In the genomic region with DNA sequence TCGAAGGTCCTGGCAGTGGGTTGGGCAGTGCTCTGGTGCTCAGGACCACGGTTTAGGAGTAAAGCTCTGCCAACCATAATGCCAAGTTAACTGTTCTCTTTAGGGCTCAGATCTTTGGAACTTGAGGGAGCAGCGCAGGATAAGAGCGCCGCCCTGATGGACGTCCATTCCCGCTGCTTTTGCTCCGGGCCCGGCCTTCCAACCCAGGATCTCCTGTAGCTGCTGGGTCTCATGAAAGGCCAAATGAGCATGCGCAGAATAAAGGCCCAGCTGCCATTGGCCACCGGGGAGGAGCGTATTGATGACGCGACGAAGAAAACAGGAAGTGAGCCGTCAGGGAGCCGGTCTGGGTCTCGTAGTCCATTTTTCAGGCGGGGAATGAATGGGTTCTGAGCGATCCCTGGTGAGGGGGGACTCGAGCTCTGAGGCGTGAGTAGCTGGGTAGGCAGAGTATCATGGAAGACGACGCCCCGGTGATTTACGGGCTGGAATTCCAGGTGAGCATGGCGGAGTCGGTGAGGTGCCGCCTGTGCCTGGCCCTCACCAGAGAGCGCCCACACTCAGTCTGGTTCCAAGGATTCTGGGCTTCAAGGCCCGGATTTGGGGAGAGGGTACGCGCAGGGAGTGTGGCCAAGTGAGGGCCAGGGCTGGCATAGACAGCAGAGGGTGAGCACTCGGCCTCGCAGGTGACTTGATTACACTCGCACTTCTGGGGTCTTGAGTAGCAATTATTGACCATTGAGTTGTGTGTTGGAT, we compare ENCODE assay signal across 8 mouse cellular contexts. TPM values are rescaled to one million over a fixed set of nuclear protein-coding genes. Genes with fewer than 3 reads are reported as not detected.
DNase-seq lines count a peak whose midpoint lies in the region; ATAC-seq lines count a peak whose summit lies in the region.

A gene (plus strand): TSS at position 296 of the 756 bp plus-strand sequence.

- ATAC-seq in inflammation-experienced regulatory T-cells, adult 6 months = peak; percentile 87
- peak; percentile 94 for ATAC-seq in megakaryocyte-erythroid progenitor cell, adult 5-6 weeks (replicated peaks; ENCODE audit: low FRiP score, low TSS enrichment, poor library complexity, severe bottlenecking)

- peak; percentile 92 to 96 for DNase-seq in adrenal gland, adult (ENCODE audit: inconsistent age in 2 of 2, low spot score in 1 of 2)
- peak; percentile 98 for DNase-seq in embryo, embryonic 10.5 days (ENCODE audit: low spot score)
- DNase-seq in gastrocnemius, postnatal 14 days = peak; percentile 87
- DNase-seq in left cerebral cortex, postnatal 10 days (ENCODE audit: extremely low spot score in 1 of 2, low spot score in 2 of 2) = peak; percentile 91 to 93
- peak; percentile 89 for DNase-seq in right cerebral cortex, postnatal 25 days
- DNase-seq in urinary bladder, postnatal 4 days (ENCODE audit: low spot score in 2 of 2) = peak; percentile 82 to 87

- intact Hi-C loops in gastrocnemius, postnatal 14 days (cut with DNase I; ENCODE audit: low total_unique reads) = no loop called here
- intact Hi-C loops in left cerebral cortex, postnatal 10 days (cut with DNase I) = no loop called here

RNA-seq across cellular contexts. Expression of the gene that starts here (rescaled TPM):
- total RNA-seq in gastrocnemius, postnatal 14 days (2021) = 1 to 10 TPM; 6.4 to 7.0 TPM
- 10 to 100 TPM; 27.4 to 36.6 (median 33.7) TPM for polyA plus RNA-seq in inflammation-experienced regulatory T-cells, adult 6 months (2017; shearing (Covaris generic))
- total RNA-seq in left cerebral cortex, postnatal 10 days (2021) = 10 to 100 TPM; 51.4 to 57.0 TPM
- 19.9 and 30.0 TPM in 2 replicates for total RNA-seq in megakaryocyte-erythroid progenitor cell, adult 5-6 weeks (2014; fragmentation: Nextera tagmentation)
- total RNA-seq in megakaryocyte-erythroid progenitor cell, adult 5-6 weeks (2017) = 23.4 and 29.6 TPM in 2 replicates

Comparison
In these comparisons a context has a peak if more than half of its experiments do, and no peak if none do; other contexts are left out.
1. Peak in every context shown above with its lines: DNase-seq and ATAC-seq.